Mouse (Mus musculus) cerebellum, adult 2 months (tissue): ENCODE data around the gene Large2.

ENCODE experiments used
- CTCF ChIP-seq: fragments of 200-500 bp; IDR thresholded peaks from 2 replicates; pipeline ENCODE4 v1.5.1; 2011; ENCODE audit warnings: low read depth, mild to moderate bottlenecking, control low read depth, low read length, moderate library complexity, borderline replicate concordance; ENCODE audit not compliant: insufficient read depth
- POLR2A ChIP-seq: fragments of 200-500 bp; IDR thresholded peaks from 2 replicates; pipeline ENCODE4 v1.6.1; 2011; ENCODE audit warnings: low read length, control low read depth, borderline replicate concordance; ENCODE audit not compliant: insufficient read depth

DNA sequence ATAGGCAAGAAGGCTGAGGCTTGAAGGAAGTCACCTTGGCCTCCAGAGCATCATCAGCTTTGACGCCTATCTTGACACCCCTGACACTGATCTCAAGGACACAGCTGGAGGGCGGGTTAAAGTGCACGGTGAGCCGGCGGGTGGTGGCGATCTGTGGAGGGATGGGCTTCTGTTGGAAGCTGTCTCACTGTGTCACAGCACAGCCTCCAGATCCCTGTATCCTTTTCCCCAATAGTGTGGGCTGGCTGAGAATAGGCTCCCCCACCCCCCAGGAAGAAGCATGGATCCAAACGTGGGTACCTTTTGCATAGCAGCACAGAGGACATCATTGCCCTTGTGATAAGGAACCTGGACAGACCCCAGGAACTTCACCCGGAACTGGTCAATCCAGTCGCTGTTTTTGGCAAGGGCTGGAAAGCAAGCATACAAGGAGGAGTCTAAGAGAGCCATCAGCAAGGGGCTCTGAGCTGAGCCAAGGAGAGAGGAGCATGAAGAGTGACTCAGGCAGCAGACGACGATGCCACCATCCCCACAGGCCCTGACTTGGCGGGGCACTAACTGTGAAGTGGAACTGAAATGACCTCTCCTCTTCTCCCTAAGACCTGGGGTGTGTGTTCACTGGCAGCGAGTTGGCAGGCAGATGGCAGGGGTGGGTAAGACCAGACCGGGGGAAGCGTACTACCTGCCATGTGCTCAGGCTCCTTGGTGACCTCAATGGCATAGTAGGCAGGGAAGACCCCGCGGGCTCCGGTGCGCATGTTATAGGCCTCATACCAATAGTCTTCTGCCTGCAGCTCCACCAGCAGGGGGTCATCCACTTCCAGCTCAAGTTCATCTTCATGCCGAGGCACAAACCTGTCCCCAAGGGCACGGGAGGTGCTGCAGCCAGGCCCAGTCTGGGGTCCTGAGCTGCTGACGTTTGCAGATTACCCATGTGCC, 10.7 kb upstream of the Large2 start:
- TF ChIP-seq POLR2A (no peak), CTCF (no peak)
